Mouse (Mus musculus) heart, embryonic 13.5 days (tissue): ENCODE data around the gene Dthd1. TPM values are rescaled to one million over a fixed set of nuclear protein-coding genes. Genes with fewer than 3 reads are reported as not detected.

Experiments used
- ATAC-seq: fragments of 200-750 bp; cut with Nextera tagmentation; 2 replicates; pipeline ENCODE4 v1.8.0; 2017; ENCODE audit warnings: moderate TSS enrichment; ENCODE audit not compliant: insufficient number of reproducible peaks, low FRiP score, low TSS enrichment; ENCODE audit errors: extremely low read depth
- H3K27ac ChIP-seq: fragments of 300-500 bp; sonication (generic); replicated peaks from 2 replicates; pipeline ENCODE4 v1.5.1; 2015; ENCODE audit warnings: moderate library complexity, mild to moderate bottlenecking, inconsistent platforms
- H3K27me3 ChIP-seq: fragments of 300-500 bp; sonication (generic); replicated peaks from 2 replicates; pipeline ENCODE4 v1.6.1; 2015; ENCODE audit warnings: mild to moderate bottlenecking, inconsistent platforms
- H3K36me3 ChIP-seq: fragments of 300-500 bp; sonication (generic); 2 replicates; pipeline ENCODE4 v1.6.1; 2015; ENCODE audit warnings: mild to moderate bottlenecking, inconsistent platforms
- H3K4me1 ChIP-seq: fragments of 300-500 bp; sonication (generic); 2 replicates; pipeline ENCODE4 v1.6.1; 2015; ENCODE audit warnings: inconsistent platforms
- H3K4me2 ChIP-seq: fragments of 300-500 bp; sonication (generic); 2 replicates; pipeline ENCODE4 v1.6.1; 2015; ENCODE audit warnings: inconsistent platforms, mild to moderate bottlenecking, moderate library complexity
- H3K4me3 ChIP-seq: fragments of 300-500 bp; sonication (generic); 2 replicates; pipeline ENCODE4 v1.5.1; 2015; ENCODE audit warnings: moderate library complexity, mild to moderate bottlenecking, inconsistent platforms
- H3K9ac ChIP-seq: fragments of 300-500 bp; sonication (generic); 2 replicates; pipeline ENCODE4 v1.6.1; 2015; ENCODE audit warnings: inconsistent platforms, mild to moderate bottlenecking, moderate library complexity
- H3K9me3 ChIP-seq: fragments of 300-500 bp; sonication (generic); 2 replicates; pipeline ENCODE4 v1.6.1; 2016; ENCODE audit warnings: inconsistent platforms
- WGBS: fragments of 180-500 bp; shearing (Covaris S2); methylation state at CpG from one replicate; pipeline ENCODE4 v1.1.7; 2015; ENCODE audit warnings: mixed read lengths; 5-methylcytosine and 5-hydroxymethylcytosine counted together
- polyA plus RNA-seq: library from polyadenylated mRNA; unstranded; fragments of >200 nt; fragmentation: Nextera tagmentation; extraction: Ambion mirVana; gene quantifications from 2 replicates; pipeline ENCODE4 v1.2.1, GENCODE M21; 2015

Gene Dthd1
- polyA plus RNA-seq, result 0.14 TPM in 1 of 2 replicates, not detected in the other

- Histone ChIP-seq H3K4me2 (no peak within 1 kb of the TSS), H3K9ac (no peak within 1 kb of the TSS), H3K27ac (no peak within 1 kb of the TSS), H3K4me1 (no peaks in the 10 kb centered on the region), H3K4me3 (no peak within 1 kb of the TSS), H3K36me3 (no peaks in the 10 kb centered on the region), H3K27me3 (no peaks in the 10 kb centered on the region), H3K9me3 (peaks cover 6% of the 10 kb centered on the region)
- WGBS, result 64% methylated on average over 6 of the region's 6 CpGs
- no peak for ATAC-seq
Measured at GRCm38 (mm10) chr5:62813402-62814071, at the start of gene Dthd1. Dthd1 (plus strand) TSS chr5:62813823.

- H3K4me1 ChIP-seq, result peaks cover 36% of the 10 kb centered on the region
- H3K36me3 ChIP-seq, result no peaks in the 10 kb centered on the region
- no peak for ATAC-seq
- no peak overlapping the region for H3K4me3 ChIP-seq
- peaks cover 3% of the 10 kb centered on the region for H3K27me3 ChIP-seq
- no peak overlapping the region for H3K9ac ChIP-seq
- H3K4me2 ChIP-seq, result 0 out of 2 replicates have a peak overlapping the region, but pooled peaks have one; percentile 84
- 69% methylated on average over 5 of the region's 5 CpGs for WGBS
- no peak overlapping the region for H3K27ac ChIP-seq
- H3K9me3 ChIP-seq, result no peaks in the 10 kb centered on the region
Measured at GRCm38 (mm10) chr5:62764161-62764560, 49.5 kb upstream of the Dthd1 start.

GRCm38 (mm10) chr5:62765459-62765783, 48.2 kb upstream of the Dthd1 start:
- no peaks in the 10 kb centered on the region for H3K9me3 ChIP-seq
- peaks cover 3% of the 10 kb centered on the region for H3K27me3 ChIP-seq
- H3K27ac ChIP-seq, result no peak overlapping the region
- 16% methylated on average over 5 of the region's 5 CpGs for WGBS
- peak overlapping the region; percentile 84 for H3K4me2 ChIP-seq
- ATAC-seq, result no peak
- H3K4me1 ChIP-seq, result peaks cover 36% of the 10 kb centered on the region
- no peaks in the 10 kb centered on the region for H3K36me3 ChIP-seq
- H3K9ac ChIP-seq, result peak overlapping the region; percentile 81
- H3K4me3 ChIP-seq, result peak overlapping the region; percentile 73

GRCm38 (mm10) chr5:62765784-62766701, 47.6 kb upstream of the Dthd1 start, which contains the start of gene Arap2:
Arap2 (minus strand) TSS chr5:62766159.
- Histone ChIP-seq H3K36me3 (no peaks in the 10 kb centered on the region), H3K4me2 (peak within 1 kb of the TSS; percentile 84), H3K9me3 (no peaks in the 10 kb centered on the region), H3K4me1 (peaks cover 31% of the 10 kb centered on the region), H3K4me3 (peak within 1 kb of the TSS; percentile 73), H3K9ac (peak within 1 kb of the TSS; percentile 81), H3K27me3 (peaks cover 3% of the 10 kb centered on the region), H3K27ac (no peak within 1 kb of the TSS)
- under 1% methylated on average over 79 of the region's 106 CpGs for WGBS
- peak; percentile 71; the same call in 1 of the 2 replicates for ATAC-seq

- Histone ChIP-seq H3K36me3 (no peaks in the 10 kb centered on the region), H3K27ac (no peak overlapping the region), H3K27me3 (peaks cover under 1% of the 10 kb centered on the region), H3K4me3 (no peak overlapping the region), H3K9ac (no peak overlapping the region), H3K4me2 (no peak overlapping the region), H3K4me1 (no peaks in the 10 kb centered on the region), H3K9me3 (no peaks in the 10 kb centered on the region)
- no peak for ATAC-seq
- 73% methylated on average over 11 of the region's 11 CpGs for WGBS
Measured at GRCm38 (mm10) chr5:62771775-62772599, 41.6 kb upstream of the Dthd1 start.

GRCm38 (mm10) chr5:62777804-62778203, 35.8 kb upstream of the Dthd1 start:
- ATAC-seq, result no peak
- 84% methylated on average over 8 of the region's 8 CpGs for WGBS
- no peaks in the 10 kb centered on the region for H3K4me1 ChIP-seq
- H3K9ac ChIP-seq, result no peak overlapping the region
- H3K4me3 ChIP-seq, result no peak overlapping the region
- no peaks in the 10 kb centered on the region for H3K9me3 ChIP-seq
- H3K36me3 ChIP-seq, result no peaks in the 10 kb centered on the region
- H3K27ac ChIP-seq, result no peak overlapping the region
- H3K27me3 ChIP-seq, result no peaks in the 10 kb centered on the region
- H3K4me2 ChIP-seq, result no peak overlapping the region

GRCm38 (mm10) chr5:62778682-62779081, 34.9 kb upstream of the Dthd1 start:
- Histone ChIP-seq H3K27ac (no peak overlapping the region), H3K4me2 (no peak overlapping the region), H3K36me3 (no peaks in the 10 kb centered on the region), H3K27me3 (no peaks in the 10 kb centered on the region), H3K9me3 (no peaks in the 10 kb centered on the region), H3K4me3 (no peak overlapping the region), H3K4me1 (no peaks in the 10 kb centered on the region), H3K9ac (no peak overlapping the region)
- WGBS, result 71% methylated on average over 5 of the region's 5 CpGs
- no peak for ATAC-seq

GRCm38 (mm10) chr5:62786809-62787208, 26.8 kb upstream of the Dthd1 start:
- Histone ChIP-seq H3K4me3 (no peak overlapping the region), H3K36me3 (no peaks in the 10 kb centered on the region), H3K9me3 (no peaks in the 10 kb centered on the region), H3K4me2 (no peak overlapping the region), H3K9ac (no peak overlapping the region), H3K4me1 (no peaks in the 10 kb centered on the region), H3K27me3 (no peaks in the 10 kb centered on the region), H3K27ac (no peak overlapping the region)
- no peak for ATAC-seq
- 77% methylated on average over 3 of the region's 3 CpGs for WGBS

GRCm38 (mm10) chr5:62790921-62791564, 22.6 kb upstream of the Dthd1 start:
- Histone ChIP-seq H3K4me2 (no peak overlapping the region), H3K9ac (no peak overlapping the region), H3K27me3 (no peaks in the 10 kb centered on the region), H3K27ac (no peak overlapping the region), H3K4me1 (no peaks in the 10 kb centered on the region), H3K36me3 (no peaks in the 10 kb centered on the region), H3K9me3 (no peaks in the 10 kb centered on the region), H3K4me3 (no peak overlapping the region)
- no peak for ATAC-seq
- 80% methylated on average over 5 of the region's 5 CpGs for WGBS

- no peak overlapping the region for H3K9ac ChIP-seq
- no peak overlapping the region for H3K27ac ChIP-seq
- H3K4me1 ChIP-seq, result no peaks in the 10 kb centered on the region
- no peaks in the 10 kb centered on the region for H3K27me3 ChIP-seq
- no peak overlapping the region for H3K4me3 ChIP-seq
- no peak for ATAC-seq
- H3K9me3 ChIP-seq, result no peaks in the 10 kb centered on the region
- WGBS, result 65% methylated on average over 1 of the region's 1 CpGs
- no peaks in the 10 kb centered on the region for H3K36me3 ChIP-seq
- H3K4me2 ChIP-seq, result no peak overlapping the region
Measured at GRCm38 (mm10) chr5:62792776-62793175, 20.8 kb upstream of the Dthd1 start.

GRCm38 (mm10) chr5:62814072-62814414, 420 bp downstream of the Dthd1 start:
- H3K27ac ChIP-seq, result no peak overlapping the region
- no peaks in the 10 kb centered on the region for H3K27me3 ChIP-seq
- no peak overlapping the region for H3K4me3 ChIP-seq
- no peak overlapping the region for H3K9ac ChIP-seq
- no peak for ATAC-seq
- H3K4me1 ChIP-seq, result no peaks in the 10 kb centered on the region
- no peaks in the 10 kb centered on the region for H3K36me3 ChIP-seq
- WGBS, result 30% methylated on average over 1 of the region's 1 CpGs
- peaks cover under 1% of the 10 kb centered on the region; the same call in 1 of the 2 replicates for H3K9me3 ChIP-seq
- H3K4me2 ChIP-seq, result no peak overlapping the region
